Mouse (Mus musculus): ENCODE data around the gene Gpn2. TPM values are rescaled to one million over a fixed set of nuclear protein-coding genes. Genes with fewer than 3 reads are reported as not detected.
A peak's percentile ranks its signal among the peaks of the same experiment; 100 is the strongest.

The Gpn2 gene
- polyA plus RNA-seq, 1 experiment from 2014 or later = 31.6 TPM

DNA sequence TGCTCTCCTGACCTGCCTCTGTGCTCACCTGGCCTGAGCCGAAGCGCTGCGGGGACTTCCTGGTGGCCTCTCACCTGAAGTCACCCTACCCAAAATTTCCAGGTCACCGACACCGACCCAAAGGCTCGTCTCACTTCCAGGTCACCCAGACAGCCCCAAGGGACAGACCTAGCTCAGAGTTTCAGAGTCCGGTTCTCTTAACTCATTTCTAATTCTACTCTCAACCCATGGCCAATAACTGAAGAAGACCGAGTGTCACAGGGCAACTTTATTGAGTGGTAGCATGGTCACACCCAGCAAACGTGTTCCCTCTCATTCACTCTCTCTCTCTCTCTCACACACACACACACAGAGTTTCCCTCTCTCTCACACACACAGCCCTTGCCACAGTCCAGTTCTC lies 16.1 kb downstream of the Gpn2 start:
- 15% methylated on average over 9 of the region's 9 CpGs for WGBS
- H3K27me3 ChIP-seq (ENCODE audit: low read depth, poor library complexity, severe bottlenecking) = peaks cover 64% of the 10 kb centered on the region
- H3K36me3 ChIP-seq = peaks cover 16% of the 10 kb centered on the region
- H3K4me3 ChIP-seq = peak overlapping the region; percentile 67
- DNase-seq (ENCODE audit: low spot score) = peak; percentile 47
- no peaks in the 10 kb centered on the region for H3K9me3 ChIP-seq (replicated peaks)
- no peak overlapping the region for H3K27ac ChIP-seq
- peaks cover 36% of the 10 kb centered on the region for H3K4me1 ChIP-seq

DNA sequence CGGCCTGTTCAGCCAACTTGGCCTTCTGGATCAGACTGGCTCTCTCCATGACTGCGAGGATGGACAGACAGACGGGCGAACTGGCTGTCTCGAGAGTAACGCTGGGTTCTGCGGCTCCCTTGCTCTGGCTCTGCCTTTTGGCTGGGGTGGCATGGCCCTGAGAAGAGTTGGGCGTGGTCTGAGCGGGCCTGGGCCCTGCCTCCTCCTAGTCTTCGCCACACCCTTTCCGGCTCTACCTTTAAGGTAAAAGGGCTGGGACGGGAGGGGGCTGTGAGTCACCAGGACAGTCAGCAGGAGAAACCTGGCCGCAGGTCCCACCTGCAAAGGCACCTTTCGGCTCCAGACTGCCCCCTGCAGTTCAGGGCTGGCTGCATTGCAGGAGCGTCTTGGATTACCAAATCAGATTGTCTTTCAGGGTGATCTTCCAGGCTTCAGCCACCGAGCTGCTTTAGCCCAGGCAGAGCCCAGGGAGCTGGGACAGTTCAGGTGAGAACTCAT lies 17.6 kb downstream of the Gpn2 start, which contains the start of gene Sfn:
Sfn (minus strand) TSS at position 448 of the 498 bp plus-strand sequence.
- 2% methylated on average over 16 of the region's 16 CpGs for WGBS
- Histone ChIP-seq H3K4me3 (peak within 1 kb of the TSS; percentile 37), H3K4me1 (peaks cover 38% of the 10 kb centered on the region), H3K9me3 (replicated peaks) (no peaks in the 10 kb centered on the region), H3K27me3 (ENCODE audit: low read depth, poor library complexity, severe bottlenecking) (peaks cover 64% of the 10 kb centered on the region), H3K27ac (no peak within 1 kb of the TSS), H3K36me3 (peaks cover 31% of the 10 kb centered on the region)
- DNase-seq (ENCODE audit: low spot score) = peak; percentile 55

DNA sequence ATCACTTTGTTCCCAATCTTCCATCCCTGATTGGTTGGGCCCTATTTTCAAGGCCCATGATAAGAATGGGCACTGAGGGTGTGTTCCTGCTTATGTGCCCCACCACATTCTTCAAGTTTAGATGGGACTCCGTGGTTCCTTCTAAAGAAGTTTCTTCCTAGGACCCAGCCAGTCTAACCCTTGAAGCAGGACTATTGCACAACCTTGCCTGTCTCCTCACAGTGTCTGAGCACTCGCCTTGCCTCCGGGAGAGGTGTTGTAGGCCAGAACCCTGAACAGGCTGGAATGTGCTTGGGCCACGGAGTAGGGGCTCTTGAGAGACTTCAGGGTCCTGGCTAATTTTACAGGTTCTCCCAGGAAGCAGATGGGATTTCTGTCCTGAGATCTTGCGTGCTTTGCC lies 18.9 kb downstream of the Gpn2 start:
- peaks cover 38% of the 10 kb centered on the region for H3K4me1 ChIP-seq
- H3K36me3 ChIP-seq = peaks cover 42% of the 10 kb centered on the region
- H3K27ac ChIP-seq = no peak overlapping the region
- peaks cover 59% of the 10 kb centered on the region for H3K27me3 ChIP-seq (ENCODE audit: low read depth, poor library complexity, severe bottlenecking)
- 86% methylated on average over 5 of the region's 5 CpGs for WGBS
- no peaks in the 10 kb centered on the region for H3K9me3 ChIP-seq (replicated peaks)
- no peak overlapping the region for H3K4me3 ChIP-seq
- no peak for DNase-seq (ENCODE audit: low spot score)

DNA sequence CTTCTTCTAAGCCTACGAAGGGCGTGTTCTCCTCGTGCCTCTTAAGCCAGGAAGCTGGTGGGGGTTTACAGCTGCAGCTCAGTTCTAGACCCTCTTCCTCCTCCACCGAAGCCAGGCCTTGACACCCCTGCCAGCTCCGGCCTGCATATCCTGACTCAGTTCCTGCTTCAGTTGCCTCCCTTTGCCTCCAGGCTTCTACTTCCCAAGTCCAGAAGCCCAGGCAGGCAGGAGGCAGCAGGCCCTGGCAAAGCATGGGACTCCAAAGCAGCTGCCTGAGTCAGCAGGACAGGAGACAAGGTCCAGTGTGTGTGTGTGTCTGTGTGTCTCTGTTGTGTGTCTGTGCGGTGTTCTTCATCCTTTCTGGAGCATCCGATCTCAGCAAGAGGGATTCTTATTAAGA lies 20.0 kb downstream of the Gpn2 start:
- peaks cover 53% of the 10 kb centered on the region for H3K36me3 ChIP-seq
- peaks cover 48% of the 10 kb centered on the region for H3K27me3 ChIP-seq (ENCODE audit: low read depth, poor library complexity, severe bottlenecking)
- peaks cover 30% of the 10 kb centered on the region for H3K4me1 ChIP-seq
- no peak overlapping the region for H3K4me3 ChIP-seq
- 86% methylated on average over 7 of the region's 7 CpGs for WGBS
- no peak for DNase-seq (ENCODE audit: low spot score)
- no peaks in the 10 kb centered on the region for H3K9me3 ChIP-seq (replicated peaks)
- no peak overlapping the region for H3K27ac ChIP-seq

DNA sequence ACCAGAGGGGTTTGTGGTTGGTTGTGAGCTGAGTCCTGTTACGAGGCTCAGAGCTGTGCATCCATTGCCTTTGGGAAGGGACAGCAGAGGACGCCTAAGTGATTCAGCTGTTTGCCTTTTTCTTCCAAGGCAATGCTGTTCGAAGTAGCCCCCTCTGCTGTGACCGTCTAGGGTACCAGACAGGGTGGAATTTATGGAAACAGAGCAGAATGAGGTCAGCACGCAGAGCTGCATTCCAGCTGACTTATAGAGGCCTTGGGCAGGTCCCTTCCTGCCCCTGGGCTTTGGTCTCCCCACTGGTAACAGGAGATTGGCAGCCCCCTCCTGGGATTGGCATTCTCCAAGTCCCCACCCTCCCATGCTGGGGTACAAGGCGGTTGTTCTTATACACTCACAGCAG lies 20.7 kb downstream of the Gpn2 start:
- H3K4me3 ChIP-seq = no peak overlapping the region
- peaks cover 41% of the 10 kb centered on the region for H3K27me3 ChIP-seq (ENCODE audit: low read depth, poor library complexity, severe bottlenecking)
- H3K4me1 ChIP-seq = peaks cover 23% of the 10 kb centered on the region
- H3K27ac ChIP-seq = no peak overlapping the region
- DNase-seq (ENCODE audit: low spot score) = no peak
- 66% methylated on average over 6 of the region's 6 CpGs for WGBS
- peaks cover 56% of the 10 kb centered on the region for H3K36me3 ChIP-seq
- H3K9me3 ChIP-seq (replicated peaks) = no peaks in the 10 kb centered on the region

DNA sequence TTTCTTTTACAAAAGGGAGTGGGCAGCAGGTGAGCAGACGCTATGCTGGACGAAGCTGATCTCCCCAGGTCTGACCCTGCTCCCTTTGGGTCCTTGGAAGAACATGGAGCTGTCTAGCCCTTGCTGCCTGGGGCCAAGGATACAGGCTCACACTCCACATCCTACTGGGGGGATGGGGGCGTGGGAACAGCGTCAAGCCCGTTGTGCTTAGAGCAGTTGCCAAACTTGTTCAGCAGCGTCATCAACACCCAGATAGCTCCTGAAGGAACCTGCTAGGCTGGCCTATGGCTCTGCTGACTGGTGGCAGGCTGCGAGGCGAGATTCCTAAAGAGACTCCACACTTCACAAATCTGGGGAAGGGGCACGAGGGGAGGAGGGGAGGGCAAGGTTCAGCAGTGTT lies 21.2 kb downstream of the Gpn2 start:
- WGBS = 56% methylated on average over 9 of the region's 9 CpGs
- Histone ChIP-seq H3K4me1 (peaks cover 18% of the 10 kb centered on the region), H3K27me3 (ENCODE audit: low read depth, poor library complexity, severe bottlenecking) (peaks cover 36% of the 10 kb centered on the region), H3K4me3 (no peak overlapping the region), H3K36me3 (peaks cover 60% of the 10 kb centered on the region), H3K9me3 (replicated peaks) (no peaks in the 10 kb centered on the region), H3K27ac (no peak overlapping the region)
- no peak for DNase-seq (ENCODE audit: low spot score)

DNA sequence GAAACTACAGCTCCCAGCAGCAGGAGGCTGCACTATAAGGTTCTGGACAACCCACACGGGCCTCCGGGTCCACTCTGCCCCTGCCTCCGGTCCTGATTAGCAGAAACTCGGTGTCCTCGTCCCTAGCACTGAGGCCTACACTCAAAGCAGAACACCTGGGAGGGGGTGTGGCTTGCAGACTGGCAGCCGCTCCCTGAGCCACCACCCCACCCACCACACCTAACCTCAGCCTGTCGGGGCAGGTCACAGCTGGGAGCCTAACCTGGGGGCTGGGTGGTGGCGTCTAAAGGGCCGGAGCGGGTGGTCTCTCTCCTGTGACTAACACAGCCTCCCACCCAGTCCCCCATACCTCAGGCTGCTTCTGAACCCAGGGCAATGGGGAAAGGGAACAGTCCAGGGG lies 23.1 kb downstream of the Gpn2 start:
- Histone ChIP-seq H3K4me3 (no peak overlapping the region), H3K27me3 (ENCODE audit: low read depth, poor library complexity, severe bottlenecking) (peaks cover 17% of the 10 kb centered on the region), H3K9me3 (replicated peaks) (no peaks in the 10 kb centered on the region), H3K36me3 (peaks cover 80% of the 10 kb centered on the region), H3K4me1 (peaks cover 7% of the 10 kb centered on the region), H3K27ac (no peak overlapping the region)
- 68% methylated on average over 10 of the region's 10 CpGs for WGBS
- no peak for DNase-seq (ENCODE audit: low spot score)

DNA sequence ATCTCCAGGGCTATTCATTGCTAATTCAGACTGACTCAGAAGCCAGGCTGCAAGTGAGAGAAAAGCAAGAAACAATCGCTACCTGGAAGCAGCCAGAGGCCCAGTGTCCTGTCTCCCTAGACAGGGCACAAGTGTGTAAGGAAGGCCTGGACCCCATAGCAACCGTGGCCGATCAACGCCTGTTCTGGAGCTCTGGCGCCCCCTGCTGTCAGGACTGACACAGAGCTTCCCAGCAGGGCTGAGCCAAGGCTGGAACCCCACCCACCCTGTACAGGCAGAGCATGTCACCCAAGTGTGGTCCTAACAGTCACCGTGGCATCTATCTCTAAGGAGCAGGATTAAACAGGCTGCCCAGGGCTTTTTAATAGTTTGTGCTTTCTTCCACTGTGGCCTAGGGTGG lies 25.6 kb downstream of the Gpn2 start:
- H3K27me3 ChIP-seq (ENCODE audit: low read depth, poor library complexity, severe bottlenecking) = no peaks in the 10 kb centered on the region
- peaks cover 91% of the 10 kb centered on the region for H3K36me3 ChIP-seq
- H3K9me3 ChIP-seq (replicated peaks) = no peaks in the 10 kb centered on the region
- 21% methylated on average over 6 of the region's 6 CpGs for WGBS
- peaks cover 2% of the 10 kb centered on the region; the same call in 1 of the 2 replicates for H3K4me1 ChIP-seq
- no peak overlapping the region for H3K4me3 ChIP-seq
- DNase-seq (ENCODE audit: low spot score) = peak; percentile 92
- no peak overlapping the region for H3K27ac ChIP-seq

DNA sequence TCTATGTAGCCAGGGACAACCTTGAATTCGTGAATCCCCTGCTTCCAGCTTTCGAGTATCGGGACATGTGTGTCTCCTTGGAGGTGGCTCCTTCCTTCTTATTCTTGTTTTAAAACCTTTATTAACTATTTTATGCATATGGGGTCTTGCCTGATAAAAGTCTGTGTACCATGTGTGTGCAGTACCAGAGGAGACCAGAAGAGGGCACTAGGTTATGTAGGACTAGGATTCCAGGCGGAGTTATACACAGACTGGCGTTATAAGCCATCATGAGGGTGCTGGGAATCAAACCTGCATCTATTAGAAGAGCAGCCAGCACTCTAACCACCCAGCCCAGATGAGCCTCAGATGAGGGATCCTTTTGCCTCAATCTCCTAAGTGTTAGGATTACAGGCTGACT lies 27.7 kb downstream of the Gpn2 start:
- no peaks in the 10 kb centered on the region for H3K27me3 ChIP-seq (ENCODE audit: low read depth, poor library complexity, severe bottlenecking)
- no peak overlapping the region for H3K27ac ChIP-seq
- peaks cover 92% of the 10 kb centered on the region for H3K36me3 ChIP-seq
- H3K4me1 ChIP-seq = no peaks in the 10 kb centered on the region
- WGBS = 96% methylated on average over 5 of the region's 5 CpGs
- DNase-seq (ENCODE audit: low spot score) = no peak
- no peaks in the 10 kb centered on the region for H3K9me3 ChIP-seq (replicated peaks)
- H3K4me3 ChIP-seq = no peak overlapping the region

DNA sequence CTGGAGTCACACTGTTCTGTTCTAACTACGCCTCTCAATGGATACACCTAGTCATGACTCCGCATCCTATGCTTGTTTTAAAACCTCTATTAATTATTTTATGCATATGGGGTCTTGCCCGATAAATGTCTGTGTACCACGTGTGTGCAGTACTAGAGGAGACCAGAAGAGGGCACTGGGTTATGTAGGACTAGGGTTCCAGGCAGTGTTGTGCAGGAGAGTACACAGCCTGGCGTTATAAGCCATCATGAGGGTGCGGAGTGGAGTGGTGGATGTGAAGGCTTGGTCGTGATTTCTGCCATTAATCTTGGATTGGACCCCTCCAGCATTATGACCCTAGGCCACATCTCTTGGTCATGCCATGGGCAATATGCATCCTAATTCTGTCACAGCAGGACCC lies 28.3 kb downstream of the Gpn2 start:
- H3K27ac ChIP-seq = no peak overlapping the region
- H3K27me3 ChIP-seq (ENCODE audit: low read depth, poor library complexity, severe bottlenecking) = no peaks in the 10 kb centered on the region
- no peak overlapping the region for H3K4me3 ChIP-seq
- DNase-seq (ENCODE audit: low spot score) = no peak
- 95% methylated on average over 7 of the region's 7 CpGs for WGBS
- H3K36me3 ChIP-seq = peaks cover 90% of the 10 kb centered on the region
- no peaks in the 10 kb centered on the region for H3K4me1 ChIP-seq
- no peaks in the 10 kb centered on the region for H3K9me3 ChIP-seq (replicated peaks)

DNA sequence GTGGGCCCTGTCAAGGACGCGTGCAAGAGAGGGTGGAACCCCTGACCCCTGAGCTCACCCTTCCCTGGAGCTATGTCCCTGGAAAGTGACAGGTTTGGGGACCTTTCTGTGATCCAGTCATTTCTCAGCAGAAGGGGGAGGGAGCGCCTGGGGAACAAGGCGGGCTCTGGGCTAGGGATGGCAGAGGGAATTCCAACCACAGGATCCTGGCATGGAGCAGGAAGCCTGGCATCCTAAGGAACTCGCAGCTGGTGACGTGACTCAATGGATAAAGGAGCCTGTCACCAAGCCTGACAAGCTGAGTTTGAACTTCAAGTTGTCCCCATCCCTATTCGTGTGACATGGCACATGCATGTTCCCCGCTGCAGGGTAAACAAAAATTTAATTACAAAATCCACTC lies 28.9 kb downstream of the Gpn2 start:
- Histone ChIP-seq H3K36me3 (peaks cover 91% of the 10 kb centered on the region), H3K4me1 (no peaks in the 10 kb centered on the region), H3K9me3 (replicated peaks) (no peaks in the 10 kb centered on the region), H3K4me3 (no peak overlapping the region), H3K27ac (no peak overlapping the region), H3K27me3 (ENCODE audit: low read depth, poor library complexity, severe bottlenecking) (no peaks in the 10 kb centered on the region)
- no peak for DNase-seq (ENCODE audit: low spot score)
- 94% methylated on average over 8 of the region's 8 CpGs for WGBS

DNA sequence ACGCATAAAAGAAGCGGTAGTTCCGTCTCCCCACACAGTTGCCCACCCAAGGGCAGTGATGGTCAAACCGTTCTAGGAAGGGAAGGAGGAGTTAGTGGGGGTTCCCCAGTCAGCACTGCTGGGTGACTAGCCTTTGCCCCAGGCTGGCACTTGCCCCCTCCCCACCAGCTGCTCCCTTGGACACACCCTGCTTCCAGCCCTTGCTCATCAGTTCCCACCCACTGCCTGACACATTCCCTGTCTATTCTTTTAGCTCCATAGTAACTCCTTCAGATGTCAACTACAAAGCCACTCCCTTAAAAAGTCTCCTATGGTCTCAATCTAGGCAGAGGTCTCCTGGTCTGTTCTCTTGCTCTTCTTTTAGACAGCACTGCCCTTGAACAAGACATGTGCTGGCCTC lies 29.7 kb downstream of the Gpn2 start:
- no peaks in the 10 kb centered on the region for H3K9me3 ChIP-seq (replicated peaks)
- H3K4me3 ChIP-seq = no peak overlapping the region
- WGBS = 91% methylated on average over 4 of the region's 4 CpGs
- no peaks in the 10 kb centered on the region for H3K27me3 ChIP-seq (ENCODE audit: low read depth, poor library complexity, severe bottlenecking)
- no peak for DNase-seq (ENCODE audit: low spot score)
- H3K27ac ChIP-seq = no peak overlapping the region
- H3K36me3 ChIP-seq = peaks cover 86% of the 10 kb centered on the region
- no peaks in the 10 kb centered on the region for H3K4me1 ChIP-seq

DNA sequence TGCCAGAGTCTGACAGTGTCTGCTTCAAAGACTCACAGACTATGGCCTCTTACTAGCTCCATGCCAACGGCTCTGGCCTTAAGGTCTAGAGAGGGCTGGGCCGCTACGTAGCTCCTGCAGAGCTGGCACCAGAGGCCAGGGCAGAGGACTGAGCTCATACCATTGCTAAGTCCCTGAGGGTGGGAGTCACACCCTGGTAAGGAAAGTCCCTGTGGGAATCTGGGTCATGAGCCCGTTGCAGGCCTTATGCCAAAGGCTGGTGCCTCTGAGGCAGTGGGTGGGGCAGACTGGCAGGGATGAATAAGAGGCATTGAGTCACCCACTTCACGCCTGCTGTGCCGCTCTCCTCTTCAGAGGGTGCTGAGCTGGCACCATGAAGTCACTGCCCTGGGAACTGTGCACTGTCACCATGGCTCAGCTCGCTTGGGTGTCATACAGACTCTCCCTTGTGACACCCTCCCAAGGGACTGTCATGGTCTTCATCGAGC lies 30.2 kb downstream of the Gpn2 start:
- Histone ChIP-seq H3K36me3 (peaks cover 86% of the 10 kb centered on the region), H3K27me3 (ENCODE audit: low read depth, poor library complexity, severe bottlenecking) (no peaks in the 10 kb centered on the region), H3K9me3 (replicated peaks) (no peaks in the 10 kb centered on the region), H3K27ac (no peak overlapping the region), H3K4me3 (no peak overlapping the region), H3K4me1 (no peaks in the 10 kb centered on the region)
- WGBS = 91% methylated on average over 8 of the region's 8 CpGs
- DNase-seq (ENCODE audit: low spot score) = no peak

DNA sequence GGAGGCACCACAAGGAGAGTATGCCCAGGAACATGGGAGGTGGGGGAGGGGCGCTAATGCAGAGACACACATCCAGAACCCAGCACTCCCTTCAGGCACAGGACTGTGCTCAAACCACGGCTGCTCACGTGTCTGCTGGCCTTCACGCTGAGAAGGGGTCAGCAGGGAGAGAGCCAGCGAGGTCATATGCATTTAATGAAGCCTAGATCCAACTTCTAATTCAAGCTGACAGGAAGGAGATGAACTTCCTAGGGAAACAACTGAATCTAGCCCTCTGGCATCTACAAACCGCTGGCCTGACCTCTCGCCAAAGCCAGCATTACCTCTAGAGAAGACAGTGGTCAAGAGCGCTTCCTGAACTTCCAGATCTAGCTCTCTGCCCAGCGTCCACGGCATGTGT lies 31.3 kb downstream of the Gpn2 start:
- H3K36me3 ChIP-seq = peaks cover 90% of the 10 kb centered on the region
- 80% methylated on average over 10 of the region's 10 CpGs for WGBS
- H3K4me3 ChIP-seq = no peak overlapping the region
- no peak for DNase-seq (ENCODE audit: low spot score)
- no peaks in the 10 kb centered on the region for H3K27me3 ChIP-seq (ENCODE audit: low read depth, poor library complexity, severe bottlenecking)
- H3K4me1 ChIP-seq = no peaks in the 10 kb centered on the region
- H3K27ac ChIP-seq = no peak overlapping the region
- no peaks in the 10 kb centered on the region for H3K9me3 ChIP-seq (replicated peaks)

Measured in limb, embryonic 10.5 days (tissue).